Mouse (Mus musculus): ENCODE data around the gene Hoxc5.
A peak's percentile ranks its signal among the peaks of the same experiment; 100 is the strongest.

GRCm38 (mm10) chr15:103011928-103012486, 44.8 kb downstream of the Hoxc5 start:
- TF ChIP-seq POLR2A (IDR thresholded peaks at IDR 0.05; ENCODE audit: low read depth, low read length) (0 out of 2 replicates have a peak, but pooled peaks have one; percentile 14), CTCF (IDR thresholded peaks at IDR 0.05; ENCODE audit: borderline replicate concordance, insufficient read depth, low read length) (no peak)
